Mouse (Mus musculus) erythroblast, embryonic 14.5 days (primary cell): Measurements from ENCODE around the gene Filip1l.

Experiments used
- GATA1 ChIP-seq: IDR thresholded peaks from 2 replicates; pipeline ENCODE4 v1.6.1; 2012; ENCODE audit warnings: low read length, inconsistent platforms, mixed read lengths
- TAL1 ChIP-seq: IDR thresholded peaks from 3 replicates; pipeline ENCODE4 v1.6.1; 2012; ENCODE audit warnings: low read length, inconsistent platforms, mixed read lengths

- TF ChIP-seq GATA1 = no peak
- TF ChIP-seq TAL1 = no peak
These were observed 30.5 kb downstream of the Filip1l start for GRCm38 (mm10) chr16:57383266-57383971.
